Mouse (Mus musculus) Patski (cell line): ENCODE measurements around the gene Ddit4. TPM values are rescaled to one million over a fixed set of nuclear protein-coding genes. Genes with fewer than 3 reads are reported as not detected.

ENCODE experiments used
- ATAC-seq: fragments of 100-300 bp; one replicate; pipeline ENCODE4 v1.8.0; 2021
- CTCF ChIA-PET: fragments of 350-600 bp; sonication (Branson Sonifier 250); formaldehyde crosslinking; loops from one replicate; lab custom pipeline; 2022; ENCODE audit warnings: inconsistent platforms; lab: Charles Lee
- POLR2A ChIA-PET: fragments of 350-600 bp; sonication (Branson Sonifier 250); formaldehyde crosslinking; loops from one replicate; lab custom pipeline; 2022; ENCODE audit warnings: antibody characterized with exemption, inconsistent platforms; lab: Charles Lee
- DNase-seq: peaks from one replicate; pipeline ENCODE4 v3.0.0-alpha.2; 2011; ENCODE audit warnings: low read depth, low spot score
- H3K27me3 ChIP-seq: fragments of 371-371 bp; one replicate; pipeline ENCODE4 v1.5.1; 2021
- CTCF ChIP-seq: fragments of 100-300 bp; IDR thresholded peaks from one replicate; pipeline ENCODE4 v1.5.1; 2021
- in situ Hi-C: fragments of 300-500 bp; cut with MboI; formaldehyde crosslinking; loops from 3 replicates; pipeline ENCODE4 v1.11.1; 2018; ENCODE audit warnings: low pct_unique_long_range_greater_than_20kb, mixed read lengths
- polyA plus RNA-seq: library from polyadenylated mRNA; unstranded; gene quantifications from one replicate; pipeline ENCODE4 v1.2.3, GENCODE M21; 2021

Ddit4 gene
- polyA plus RNA-seq, 1 experiment from 2014 or later: 63.9 TPM

DNA sequence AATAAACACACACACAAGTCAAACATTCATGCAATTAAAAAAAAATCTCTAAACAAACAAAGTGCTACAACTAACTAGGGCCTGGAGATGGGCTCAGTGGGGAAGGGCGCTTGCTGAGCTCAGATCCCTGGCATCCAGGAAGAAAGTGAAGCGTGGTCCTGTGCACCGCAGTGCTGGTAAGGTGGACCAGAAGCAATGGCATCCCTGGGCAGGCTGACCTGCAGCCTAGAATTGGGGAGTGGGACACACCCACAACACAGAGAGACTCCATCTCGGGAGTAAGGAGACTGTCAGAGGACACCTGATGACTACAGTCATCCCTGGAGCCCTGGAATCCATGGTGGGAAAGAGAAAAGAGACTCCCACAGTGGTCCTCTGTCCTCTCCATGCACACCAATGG is 21.8 kb upstream of the Ddit4 start:
- POLR2A ChIA-PET: no interaction called here
- H3K27me3 ChIP-seq: no peaks in the 10 kb centered on the region
- no peak for DNase-seq
- ATAC-seq: no peak
- no peak for TF ChIP-seq CTCF
- CTCF ChIA-PET: no interaction called here
- in situ Hi-C loops: no loop called here

DNA sequence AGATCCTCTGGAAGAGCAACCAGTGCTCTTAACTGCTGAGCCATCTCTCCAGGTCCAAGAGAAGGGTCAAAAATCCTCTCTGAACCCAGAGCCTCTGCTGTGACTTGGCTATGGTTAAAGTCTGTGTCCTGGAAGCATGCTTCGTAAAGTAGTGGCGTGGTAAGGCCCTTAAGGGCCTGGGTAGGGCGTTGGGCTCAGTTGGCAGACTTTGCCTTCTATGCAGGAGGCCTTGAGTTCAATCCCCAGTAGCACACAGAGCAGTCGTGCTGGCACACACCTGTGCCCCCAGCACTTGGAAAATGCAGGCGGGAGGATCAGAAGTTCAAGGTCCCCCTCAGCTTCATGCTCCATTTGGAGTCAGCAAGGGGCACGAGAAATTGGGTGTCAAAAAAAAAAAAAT is 21.4 kb upstream of the Ddit4 start:
- DNase-seq: no peak
- H3K27me3 ChIP-seq: no peaks in the 10 kb centered on the region
- no peak for ATAC-seq
- in situ Hi-C loops: no loop called here
- CTCF ChIA-PET: no interaction called here
- no peak for TF ChIP-seq CTCF
- POLR2A ChIA-PET: no interaction called here

DNA sequence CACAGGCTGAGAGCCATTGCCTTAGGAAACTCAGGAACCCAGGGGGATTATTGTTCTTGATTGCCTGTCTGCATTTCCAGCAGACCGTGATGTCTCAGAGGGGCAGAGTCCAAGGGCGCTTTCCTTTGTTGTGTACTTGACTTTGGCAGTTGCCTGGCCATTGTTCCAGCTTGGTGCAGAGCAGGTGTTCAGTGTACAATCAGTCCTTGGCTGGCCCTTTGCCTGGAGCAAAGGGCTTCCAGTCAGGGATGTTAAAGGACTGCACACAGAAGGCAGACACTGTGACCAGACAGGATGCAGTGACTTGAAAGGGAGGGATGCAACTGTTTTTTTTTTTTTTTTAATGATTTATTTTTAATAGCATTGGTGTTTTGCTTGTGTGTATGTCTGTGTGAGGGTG is 20.9 kb upstream of the Ddit4 start:
- in situ Hi-C loops: no loop called here
- H3K27me3 ChIP-seq: no peaks in the 10 kb centered on the region
- ATAC-seq: no peak
- CTCF ChIA-PET: no interaction called here
- DNase-seq: no peak
- no peak for TF ChIP-seq CTCF
- POLR2A ChIA-PET: no interaction called here

DNA sequence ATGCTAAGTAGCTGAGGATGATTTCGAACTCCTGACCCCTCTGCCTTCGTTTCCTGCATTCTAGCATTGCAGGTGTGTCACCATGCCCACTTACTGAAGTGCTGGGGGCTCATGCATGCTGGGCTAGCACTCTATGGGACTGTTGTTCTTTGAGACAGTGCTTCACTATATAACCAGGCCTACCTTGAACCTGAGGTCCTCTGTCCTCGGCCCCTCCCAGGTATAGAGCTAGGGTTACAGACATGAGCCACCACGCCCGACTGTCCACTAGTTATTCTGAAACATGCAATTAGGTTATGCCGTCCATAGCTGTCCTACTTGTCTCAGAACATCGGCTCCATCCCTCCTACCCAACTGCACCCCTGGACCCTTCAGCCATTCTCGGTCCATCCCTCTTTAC is 20.2 kb upstream of the Ddit4 start:
- no peak for ATAC-seq
- in situ Hi-C loops: no loop called here
- POLR2A ChIA-PET: no interaction called here
- CTCF ChIA-PET: no interaction called here
- DNase-seq: no peak
- no peaks in the 10 kb centered on the region for H3K27me3 ChIP-seq
- no peak for TF ChIP-seq CTCF

DNA sequence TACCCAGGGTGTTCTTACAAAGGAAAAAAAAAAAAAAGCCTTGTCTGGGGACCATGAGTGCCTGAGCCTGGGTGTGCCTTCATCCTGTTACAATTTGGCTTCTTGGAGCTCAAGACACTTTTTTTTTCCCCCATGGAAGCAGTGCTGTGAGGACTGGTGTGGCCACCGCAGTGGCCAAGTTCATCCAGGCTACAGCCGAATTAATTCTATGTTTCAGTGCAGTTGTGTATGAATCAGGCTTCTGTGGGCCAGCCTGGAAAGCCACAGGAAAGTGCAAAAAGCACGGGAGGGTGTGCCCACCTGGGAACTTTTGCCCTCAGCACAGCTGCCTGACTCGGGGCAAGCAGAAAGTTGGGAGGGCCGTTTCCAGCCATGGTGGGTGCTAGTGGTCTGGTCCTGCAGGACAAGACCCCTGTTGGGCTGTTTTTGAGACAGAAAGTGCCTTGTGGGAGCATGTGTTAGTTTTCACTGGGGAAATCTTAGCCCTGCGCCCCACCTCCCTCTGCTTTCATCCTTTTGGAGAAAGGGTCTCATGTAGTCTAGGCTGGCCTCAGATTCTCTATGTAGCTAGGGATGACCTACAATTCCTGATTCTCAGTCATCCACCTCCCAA is 18.9 kb upstream of the Ddit4 start:
- no peaks in the 10 kb centered on the region for H3K27me3 ChIP-seq
- no peak for DNase-seq
- ChIA-PET CTCF (interaction anchor here (1.0 kb wide), 1 partner anchor 76 kb away, joined by 5 read pairs; no protein-coding TSS in a partner anchor), POLR2A (no interaction called here)
- in situ Hi-C loops: no loop called here
- TF ChIP-seq CTCF: no peak
- ATAC-seq: no peak

DNA sequence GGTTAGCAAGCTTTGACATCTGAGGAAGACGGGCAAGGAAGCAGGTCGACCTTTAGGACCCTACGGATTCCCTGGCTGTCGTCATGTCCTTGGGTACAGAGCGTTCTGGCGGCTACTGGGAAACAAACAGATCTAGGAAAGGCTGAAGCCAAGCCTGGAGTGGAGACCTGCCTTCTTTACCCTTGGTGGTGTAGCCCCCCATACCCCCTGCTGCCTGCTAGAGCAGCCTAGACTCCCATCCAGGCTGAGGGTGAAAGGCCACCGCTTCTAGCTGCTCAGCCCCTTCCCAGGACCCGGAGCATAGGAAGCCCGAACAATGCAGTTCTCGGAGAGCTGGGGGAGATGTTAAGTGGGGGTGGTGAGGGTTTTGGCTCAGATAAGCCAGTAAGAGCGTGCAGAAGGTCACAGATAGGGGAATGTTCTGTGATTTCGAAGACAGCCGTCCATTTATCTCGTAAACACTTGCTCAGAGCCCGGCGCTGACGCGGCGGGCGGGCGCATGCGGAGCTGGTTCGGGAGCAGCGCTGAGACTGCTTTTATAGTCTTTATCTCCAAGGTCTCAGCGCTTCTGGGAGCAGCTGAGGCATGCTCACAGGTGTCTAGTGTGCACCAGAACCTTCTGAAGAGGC is 18.3 kb upstream of the Ddit4 start:
- POLR2A ChIA-PET: interaction anchor here (0.5 to 0.8 kb wide), 2 partner anchors 12 to 133 kb away, joined by 3 to 7 read pairs; no protein-coding TSS in a partner anchor
- DNase-seq (no peak), ATAC-seq (no peak)
- H3K27me3 ChIP-seq: no peaks in the 10 kb centered on the region
- in situ Hi-C loops: no loop called here
- no peak for TF ChIP-seq CTCF
- CTCF ChIA-PET: interaction anchor here (1.0 kb wide), 1 partner anchor 75 kb away, joined by 5 read pairs; no protein-coding TSS in a partner anchor

DNA sequence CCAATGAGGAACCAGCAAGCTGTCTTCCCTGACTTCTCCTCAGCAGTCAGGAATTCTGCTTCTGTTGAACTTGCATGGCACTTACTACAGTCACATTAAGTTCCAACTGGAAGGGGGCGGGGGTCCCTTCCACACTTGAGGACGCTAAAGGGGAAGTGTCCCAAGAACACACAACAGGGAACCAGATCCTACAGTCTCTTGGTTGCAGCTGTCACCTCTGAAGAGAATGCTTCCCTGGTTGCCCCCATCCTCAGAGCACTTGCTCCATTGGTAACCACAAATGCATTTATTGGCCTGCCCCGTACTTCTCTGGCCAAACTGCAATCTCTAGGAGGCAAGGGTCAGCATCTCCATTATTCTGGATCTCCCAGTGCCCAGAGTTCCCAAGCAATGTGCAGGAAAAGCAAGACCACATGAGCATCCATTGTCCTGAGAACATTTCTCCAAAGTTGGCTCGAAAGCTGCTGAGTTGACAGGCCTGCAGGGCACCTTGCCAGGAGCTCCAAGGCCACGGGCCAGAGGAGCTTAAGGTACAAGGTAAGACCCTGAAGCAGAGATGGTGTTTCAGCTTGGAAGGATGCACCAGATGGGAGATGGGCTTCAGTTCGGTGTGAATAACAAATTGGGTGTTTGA is 15.8 kb upstream of the Ddit4 start:
- in situ Hi-C loops: no loop called here
- ChIA-PET CTCF (interaction anchor here (1.1 kb wide), 1 partner anchor 73 kb away, joined by 3 read pairs; no protein-coding TSS in a partner anchor), POLR2A (interaction anchor here (0.5 to 1.8 kb wide), 2 partner anchors 11 to 20 kb away, joined by 3 to 5 read pairs; no protein-coding TSS in a partner anchor)
- H3K27me3 ChIP-seq: no peaks in the 10 kb centered on the region
- ATAC-seq (no peak), DNase-seq (no peak)
- TF ChIP-seq CTCF: no peak

DNA sequence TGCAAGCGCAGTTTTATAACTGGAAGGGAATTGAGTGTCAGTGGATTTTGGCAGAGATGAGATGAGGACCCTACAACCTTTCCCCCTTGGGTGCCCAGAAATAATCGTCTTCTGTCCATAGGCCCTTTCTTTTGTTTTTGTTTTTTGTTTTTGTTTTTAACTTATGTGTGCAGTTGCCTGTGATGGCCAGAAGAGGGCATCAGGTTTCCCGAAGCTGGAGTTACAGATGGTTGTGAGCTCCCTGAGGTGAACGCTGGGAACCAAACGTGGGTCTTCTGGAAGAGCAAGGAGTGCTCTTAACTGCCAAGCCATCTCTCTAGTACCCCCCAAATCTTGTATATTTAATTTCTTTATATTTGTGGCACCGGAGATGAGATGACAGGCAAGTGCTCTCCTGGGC is 15.1 kb upstream of the Ddit4 start:
- CTCF ChIA-PET: no interaction called here
- ATAC-seq (no peak), DNase-seq (no peak)
- TF ChIP-seq CTCF: no peak
- POLR2A ChIA-PET: no interaction called here
- in situ Hi-C loops: no loop called here
- H3K27me3 ChIP-seq: no peaks in the 10 kb centered on the region

DNA sequence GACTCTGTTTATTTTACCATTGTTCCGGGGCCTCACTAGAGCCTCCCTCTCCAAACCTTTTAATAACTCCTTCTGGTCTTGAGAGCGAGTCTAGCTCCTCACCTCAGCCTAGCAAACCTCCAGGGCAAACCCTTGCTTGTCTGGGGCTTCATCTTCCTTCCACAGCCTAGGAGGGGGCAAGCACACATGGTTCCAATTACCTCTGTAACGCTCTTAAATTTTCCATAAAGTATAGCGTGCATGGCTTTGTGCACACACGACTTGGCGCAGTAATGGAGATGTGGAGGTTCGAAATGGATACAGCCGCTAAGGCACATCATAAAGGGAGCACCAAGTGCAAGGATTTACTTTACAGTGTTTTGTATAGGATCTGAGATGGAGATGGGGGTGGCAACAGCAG is 14.2 kb upstream of the Ddit4 start:
- in situ Hi-C loops: no loop called here
- no peaks in the 10 kb centered on the region for H3K27me3 ChIP-seq
- POLR2A ChIA-PET: interaction anchor here (0.6 kb wide), 1 partner anchor 56 kb away, joined by 3 read pairs; no protein-coding TSS in a partner anchor
- no peak for TF ChIP-seq CTCF
- DNase-seq (no peak), ATAC-seq (no peak)
- CTCF ChIA-PET: interaction anchor here (1.5 kb wide), 1 partner anchor 12 kb away, joined by 9 read pairs; no protein-coding TSS in a partner anchor

DNA sequence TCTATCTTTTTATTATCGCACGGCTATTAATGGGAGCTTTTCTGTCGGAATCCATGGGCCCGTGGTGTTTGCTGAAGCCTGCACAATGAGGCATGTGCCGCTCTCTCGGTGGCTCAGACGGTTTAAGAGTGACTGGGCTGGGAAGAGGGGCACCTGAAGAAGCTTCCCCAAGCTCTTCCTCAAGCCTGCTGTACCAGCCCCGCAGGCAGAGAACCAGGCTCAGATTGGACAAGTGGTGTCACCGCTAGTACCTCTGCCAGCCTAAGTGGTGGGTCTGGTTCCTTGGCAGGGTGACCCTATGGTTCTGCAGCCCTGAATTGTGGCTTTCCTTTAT is 13.7 kb upstream of the Ddit4 start:
- ATAC-seq (no peak), DNase-seq (no peak)
- no peak for TF ChIP-seq CTCF
- in situ Hi-C loops: no loop called here
- POLR2A ChIA-PET: interaction anchor here (1.2 kb wide), 1 partner anchor 14 kb away, joined by 4 read pairs; the partner anchor contains the start of gene Ddit4
- CTCF ChIA-PET: interaction anchor here (1.5 kb wide), 1 partner anchor 12 kb away, joined by 9 read pairs; no protein-coding TSS in a partner anchor
- no peaks in the 10 kb centered on the region for H3K27me3 ChIP-seq
